Mouse (Mus musculus) cortical plate, adult 2 months (tissue): ENCODE results near the gene Zfp740.

Experiments used
- CTCF ChIP-seq: fragments of 200-500 bp; IDR thresholded peaks from 2 replicates; pipeline ENCODE4 v1.5.1; 2011; ENCODE audit warnings: mild to moderate bottlenecking, control low read depth, low read length; ENCODE audit not compliant: insufficient read depth; ENCODE audit errors: extremely low read depth
- POLR2A ChIP-seq: fragments of 200-500 bp; IDR thresholded peaks from 2 replicates; pipeline ENCODE4 v1.6.1; 2011; ENCODE audit warnings: mild to moderate bottlenecking, low read length, control low read depth; ENCODE audit not compliant: insufficient read depth; ENCODE audit errors: extremely low read depth

- TF ChIP-seq CTCF (no peak), POLR2A (no peak)
Observed at GRCm38 (mm10) chr15:102211895-102212294, 8.8 kb downstream of the Zfp740 start.
